Mouse (Mus musculus) layer of hippocampus, postnatal 36 days (tissue): ENCODE data around the gene Olfr1019. TPM values are rescaled to one million over a fixed set of nuclear protein-coding genes. Genes with fewer than 3 reads are reported as not detected.

Experiments
- DNase-seq, 2 experiments: peaks; one replicate each; pipeline ENCODE4 v3.0.0; 2022
- total RNA-seq, 2 experiments: library from RNA; stranded (reverse); gene quantifications; 2 replicates each; pipeline ENCODE4 v1.2.3; 2021

The Olfr1019 gene
- total RNA-seq = not detected

GRCm38 (mm10) chr2:85845383-85845782 is at the start of gene Olfr1019:
Olfr1019 (minus strand) TSS chr2:85845483.
- DNase-seq = no peak

GRCm38 (mm10) chr2:85885340-85885739 is 40.1 kb upstream of the Olfr1019 start, which contains the start of gene Olfr1023:
Olfr1023 (plus strand) TSS chr2:85885640.
- DNase-seq = no peak

GRCm38 (mm10) chr2:85868294-85868693 is 23.0 kb upstream of the Olfr1019 start, which contains the start of gene Olfr1022:
Olfr1022 (plus strand) TSS chr2:85868594.
- DNase-seq = no peak

GRCm38 (mm10) chr2:85846730-85847129 is 1.4 kb upstream of the Olfr1019 start, which contains the start of gene Olfr1020:
Olfr1020 (plus strand) TSS chr2:85847030.
- no peak for DNase-seq

GRCm38 (mm10) chr2:85818179-85818578 is 27.1 kb downstream of the Olfr1019 start, which contains the start of gene Olfr1018:
Olfr1018 (plus strand) TSS chr2:85818479.
- DNase-seq = no peak

- no peak for DNase-seq
Measured at GRCm38 (mm10) chr2:85804501-85804900, 40.8 kb downstream of the Olfr1019 start.

- no peak for DNase-seq
Measured at GRCm38 (mm10) chr2:85802444-85802843, 42.8 kb downstream of the Olfr1019 start, which contains the start of gene Olfr1016. Olfr1016 (minus strand) TSS chr2:85802544.

- no peak for DNase-seq
Measured at GRCm38 (mm10) chr2:85792331-85792730, 53.0 kb downstream of the Olfr1019 start.

Other genes starting within 250 kb of the Olfr1019 start
- not detected for gene Olfr1000, start 233.6 kb downstream of the Olfr1019 start, total RNA-seq
- gene Olfr1002, start 194.8 kb downstream of the Olfr1019 start, total RNA-seq = not detected
- not detected for gene Olfr154, start 181.0 kb downstream of the Olfr1019 start, total RNA-seq
- gene Olfr1006, start 166.7 kb downstream of the Olfr1019 start, total RNA-seq = not detected
- not detected for gene Olfr1008, start 156.1 kb downstream of the Olfr1019 start, total RNA-seq
- not detected for gene Olfr1009, start 130.1 kb downstream of the Olfr1019 start, total RNA-seq
- gene Olfr1012, start 82.7 kb downstream of the Olfr1019 start, total RNA-seq = not detected
- not detected for gene Olfr1013, start 78.4 kb downstream of the Olfr1019 start, total RNA-seq
- not detected for gene Olfr1014, start 72.8 kb downstream of the Olfr1019 start, total RNA-seq
- not detected for gene Olfr1015, start 63.5 kb downstream of the Olfr1019 start, total RNA-seq
- gene Olfr1016, start 42.9 kb downstream of the Olfr1019 start, total RNA-seq = not detected
- not detected for gene Olfr1018, start 27.0 kb downstream of the Olfr1019 start, total RNA-seq
- not detected for gene Olfr1020, start 1.5 kb upstream of the Olfr1019 start, total RNA-seq
- not detected for gene Olfr1022, start 23.1 kb upstream of the Olfr1019 start, total RNA-seq
- gene Olfr1023, start 40.2 kb upstream of the Olfr1019 start, total RNA-seq = not detected
- not detected for gene Olfr1024, start 59.6 kb upstream of the Olfr1019 start, total RNA-seq
- gene Olfr1025-ps1, start 69.7 kb upstream of the Olfr1019 start, total RNA-seq = not detected
- gene Olfr1026, start 76.1 kb upstream of the Olfr1019 start, total RNA-seq = not detected
- not detected for gene Olfr1028, start 105.0 kb upstream of the Olfr1019 start, total RNA-seq
- gene Olfr1029, start 128.4 kb upstream of the Olfr1019 start, total RNA-seq = not detected
- not detected for gene Olfr1030, start 133.8 kb upstream of the Olfr1019 start, total RNA-seq
- not detected for gene Olfr1031, start 144.8 kb upstream of the Olfr1019 start, total RNA-seq
- gene Olfr1032, start 160.1 kb upstream of the Olfr1019 start, total RNA-seq = not detected
- not detected for gene Olfr1033, start 175.2 kb upstream of the Olfr1019 start, total RNA-seq
- gene Olfr1034, start 200.4 kb upstream of the Olfr1019 start, total RNA-seq = not detected
- not detected for gene Olfr1036, start 228.5 kb upstream of the Olfr1019 start, total RNA-seq
- gene Olfr1037, start 241.9 kb upstream of the Olfr1019 start, total RNA-seq = not detected